Mouse (Mus musculus): ENCODE measurements around the gene Olfr186. TPM values are rescaled to one million over a fixed set of nuclear protein-coding genes. Genes with fewer than 3 reads are reported as not detected.

Gene Olfr186
- polyA plus RNA-seq (2012; rRNA removed) = not detected in 2 replicates

DNA sequence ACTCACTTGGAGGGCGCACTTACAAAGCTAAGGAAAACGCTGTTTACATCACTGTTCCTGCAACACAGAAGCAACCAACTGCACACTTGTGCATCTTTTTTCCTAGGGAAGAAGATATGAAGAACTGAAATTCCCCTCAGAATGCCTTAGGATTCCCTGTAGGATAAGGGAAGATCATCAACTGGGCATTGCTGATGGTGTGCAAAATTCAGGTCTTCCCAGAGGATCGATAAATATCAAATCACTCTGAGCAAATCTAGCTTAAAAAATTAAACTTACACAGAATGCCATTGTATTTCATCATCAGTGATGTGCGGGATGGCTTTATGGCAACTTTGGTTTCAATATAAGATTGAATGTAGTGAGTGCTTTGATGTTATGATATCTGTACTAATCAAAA, at the start of gene Olfr186:
TSS of gene Olfr186 (minus strand) at position 101 of the 400 bp plus-strand sequence.

DNA sequence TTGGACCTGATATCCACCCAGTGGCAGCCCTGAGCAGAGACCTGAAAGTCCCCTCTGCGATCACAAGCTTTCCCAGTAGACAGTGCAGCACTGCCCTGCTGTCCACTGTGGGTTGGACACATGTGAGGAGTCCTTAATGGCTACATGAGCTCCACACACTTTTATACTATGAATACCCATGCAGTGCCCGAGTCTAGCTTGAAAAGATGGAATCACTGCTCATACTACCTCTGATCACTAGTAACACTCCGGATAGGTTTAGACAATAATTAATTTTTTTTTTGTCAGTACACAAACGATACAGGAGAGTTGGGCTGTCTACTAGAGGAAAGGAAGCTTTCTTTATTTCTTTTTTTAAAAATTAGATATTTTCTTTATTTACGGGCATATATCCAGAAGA, 47.8 kb upstream of the Olfr186 start, which contains the start of gene Olfr190:
TSS of gene Olfr190 (minus strand) at position 101 of the 400 bp plus-strand sequence.

DNA sequence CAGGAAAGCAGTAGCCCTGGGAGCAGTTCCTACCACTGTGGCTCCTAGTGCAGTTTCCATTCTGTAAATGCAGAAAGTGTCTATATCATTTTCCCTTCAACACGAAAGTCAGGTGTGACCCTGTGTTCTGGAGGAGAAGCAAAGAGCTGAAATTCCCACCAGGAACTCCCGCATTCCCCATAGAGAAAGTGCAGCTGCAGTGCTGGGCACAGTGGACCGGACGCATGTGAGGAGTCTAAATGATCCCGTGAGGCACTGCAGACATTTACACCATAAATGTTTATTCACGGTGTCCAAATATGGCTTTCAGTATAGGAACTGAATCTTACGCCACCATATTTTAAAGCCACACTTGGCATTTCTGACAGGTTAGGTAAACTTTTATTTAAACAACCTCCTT, 9.6 kb upstream of the Olfr186 start, which contains the start of gene Olfr187:
TSS of gene Olfr187 (minus strand) at position 58 of the 400 bp plus-strand sequence.

DNA sequence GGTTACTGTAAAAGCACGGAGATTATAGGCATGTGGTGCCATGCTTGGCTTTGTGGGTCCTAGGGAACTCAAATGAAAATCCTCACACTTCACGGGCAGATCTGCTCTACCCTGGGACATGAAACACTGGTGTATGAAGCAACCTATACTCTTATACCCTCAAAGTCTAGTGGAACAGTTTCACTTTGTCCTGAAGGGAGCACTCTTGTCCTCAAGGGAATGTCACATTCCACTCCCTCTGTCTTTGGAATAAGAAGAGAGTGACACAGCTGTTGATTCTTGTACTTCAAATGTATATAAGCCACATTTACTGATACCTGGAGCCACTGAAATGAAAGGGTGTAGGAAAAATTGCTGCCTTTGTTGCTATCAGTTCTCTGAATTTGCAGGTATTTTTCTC, 35.0 kb downstream of the Olfr186 start, which contains the start of gene Olfr183:
TSS of gene Olfr183 (plus strand) at position 301 of the 400 bp plus-strand sequence.

Other genes starting within 250 kb of the Olfr186 start
- gene Olfr173, start 230.0 kb downstream of the Olfr186 start, polyA plus RNA-seq (2012; rRNA removed) = not detected in 2 replicates
- gene Olfr175-ps1, start 203.5 kb downstream of the Olfr186 start, polyA plus RNA-seq (2012; rRNA removed) = not detected in 2 replicates
- not detected in 2 replicates for gene Olfr177, start 155.5 kb downstream of the Olfr186 start, polyA plus RNA-seq (2012; rRNA removed)
- not detected in 2 replicates for gene Olfr178, start 138.2 kb downstream of the Olfr186 start, polyA plus RNA-seq (2012; rRNA removed)
- not detected in 2 replicates for gene Olfr181, start 101.5 kb downstream of the Olfr186 start, polyA plus RNA-seq (2012; rRNA removed)
- gene Olfr180, start 100.9 kb downstream of the Olfr186 start, polyA plus RNA-seq (2012; rRNA removed) = not detected in 2 replicates
- gene Olfr183, start 34.9 kb downstream of the Olfr186 start, polyA plus RNA-seq (2012; rRNA removed) = not detected in 2 replicates
- not detected in 2 replicates for gene Olfr187, start 9.5 kb upstream of the Olfr186 start, polyA plus RNA-seq (2012; rRNA removed)
- gene Olfr190, start 47.7 kb upstream of the Olfr186 start, polyA plus RNA-seq (2012; rRNA removed) = not detected in 2 replicates
- gene Olfr191, start 59.5 kb upstream of the Olfr186 start, polyA plus RNA-seq (2012; rRNA removed) = not detected in 2 replicates
- not detected in 2 replicates for gene Olfr193, start 81.6 kb upstream of the Olfr186 start, polyA plus RNA-seq (2012; rRNA removed)
- not detected in 2 replicates for gene Olfr194, start 90.8 kb upstream of the Olfr186 start, polyA plus RNA-seq (2012; rRNA removed)
- not detected in 2 replicates for gene Olfr195, start 116.8 kb upstream of the Olfr186 start, polyA plus RNA-seq (2012; rRNA removed)
- not detected in 2 replicates for gene Olfr196, start 140.2 kb upstream of the Olfr186 start, polyA plus RNA-seq (2012; rRNA removed)
- not detected in 2 replicates for gene Olfr198, start 173.2 kb upstream of the Olfr186 start, polyA plus RNA-seq (2012; rRNA removed)
- not detected in 2 replicates for gene Olfr199, start 189.5 kb upstream of the Olfr186 start, polyA plus RNA-seq (2012; rRNA removed)
- not detected in 2 replicates for gene Olfr201, start 242.3 kb upstream of the Olfr186 start, polyA plus RNA-seq (2012; rRNA removed)

Data from stomach, adult 2 months (tissue).